ENCODE assay signal across 25 mouse cellular contexts in genomic region chr7:84325570-84326328, GRCm38 (mm10).
DNase-seq lines count a peak whose midpoint lies in the region; ATAC-seq and TF ChIP-seq lines count a peak whose summit lies in the region.
"Had no signal": no experiment of that assay in that cellular context is flagged by ENCODE, and none has a peak within 500 bp of the region (broad histone marks: within the 10 kb centered on the region; RNA-seq: fewer than 3 reads in every experiment).

No protein-coding gene starts in this region.

- ATAC-seq in megakaryocyte, adult 5-6 weeks (ENCODE audit: poor library complexity, severe bottlenecking), result peak; percentile 54
- no peak for ATAC-seq in liver, embryonic 12.5 days
- no peak for ATAC-seq in cerebellum, adult (ENCODE audit: insufficient number of reproducible peaks, low FRiP score, low TSS enrichment)
- ATAC-seq: forebrain, embryonic 13.5 days; intestine, embryonic 15.5 days; midbrain, embryonic 13.5 days; Patski had no signal

- H3K4me3 ChIP-seq in testis, adult 2 months (ENCODE audit: control insufficient read depth, low read depth, low read length), result no peak overlapping the region
- no peak overlapping the region for H3K4me3 ChIP-seq in liver, embryonic 12.5 days
- H3K4me3 ChIP-seq: forebrain, embryonic 13.5 days; hindbrain, embryonic 15.5 days; intestine, embryonic 15.5 days; midbrain, embryonic 13.5 days; neural tube, embryonic 13.5 days had no signal

- peak; percentile 16 for DNase-seq in embryo, embryonic 11 days
- no peak for DNase-seq in embryo, embryonic 10.5 days (ENCODE audit: low spot score)
- no peak for DNase-seq in testis, postnatal 10 days (ENCODE audit: low spot score)
- no peak for DNase-seq in layer of hippocampus, postnatal 36 days
- DNase-seq: adrenal gland, adult 8-10 months; cerebellum, adult 9-11 months; heart, adult 18-20 months; heart, postnatal 36 days; kidney, postnatal 4 days; layer of hippocampus, adult 9-11 months; lung, embryonic 14.5 days; lung, postnatal 4 days; right cerebral cortex, adult 18-20 months; thymus, adult 18-20 months had no signal

- TF ChIP-seq CTCF in testis, adult 2 months (IDR thresholded peaks at IDR 0.05; ENCODE audit: control insufficient read depth, insufficient read depth, insufficient replicate concordance, low read depth, low read length), result no peak

- peak overlapping the region; percentile 11; the same call in 1 of the 2 replicates for H3K27ac ChIP-seq in testis, adult 2 months (ENCODE audit: control insufficient read depth, insufficient read depth, low read depth, low read length)
- no peak overlapping the region for H3K27ac ChIP-seq in liver, embryonic 12.5 days
- H3K27ac ChIP-seq: forebrain, embryonic 13.5 days; hindbrain, embryonic 15.5 days; intestine, embryonic 15.5 days; midbrain, embryonic 13.5 days; neural tube, embryonic 13.5 days had no signal

- no peaks in the 10 kb centered on the region for H3K4me1 ChIP-seq in testis, adult 2 months (ENCODE audit: control insufficient read depth, insufficient read depth, low read length)
- H3K4me1 ChIP-seq in liver, embryonic 12.5 days, result no peaks in the 10 kb centered on the region
- H3K4me1 ChIP-seq: intestine, embryonic 15.5 days had no signal

- no peaks in the 10 kb centered on the region for H3K27me3 ChIP-seq in testis, adult 2 months (ENCODE audit: control insufficient read depth, insufficient read depth, low read length)
- no peaks in the 10 kb centered on the region for H3K27me3 ChIP-seq in liver, embryonic 12.5 days (replicated peaks)
- H3K27me3 ChIP-seq: forebrain, embryonic 13.5 days; hindbrain, embryonic 15.5 days; intestine, embryonic 15.5 days; midbrain, embryonic 13.5 days; neural tube, embryonic 13.5 days; Patski had no signal

- no peaks in the 10 kb centered on the region for H3K9me3 ChIP-seq in liver, embryonic 12.5 days (replicated peaks)
- H3K9me3 ChIP-seq: forebrain, embryonic 13.5 days; hindbrain, embryonic 15.5 days; intestine, embryonic 15.5 days; midbrain, embryonic 13.5 days; neural tube, embryonic 13.5 days had no signal

- H3K9ac ChIP-seq in liver, embryonic 12.5 days, result no peak overlapping the region
- H3K9ac ChIP-seq: forebrain, embryonic 13.5 days; hindbrain, embryonic 15.5 days; intestine, embryonic 15.5 days; lung, embryonic 14.5 days; midbrain, embryonic 13.5 days; neural tube, embryonic 13.5 days had no signal

- TF ChIP-seq POLR2A in testis, adult 2 months (IDR thresholded peaks at IDR 0.05; ENCODE audit: control insufficient read depth, low read depth, low read length), result no peak

- no peaks in the 10 kb centered on the region for H3K36me3 ChIP-seq in testis, adult 2 months (ENCODE audit: control insufficient read depth, insufficient read depth, low read length)
- H3K36me3 ChIP-seq in liver, embryonic 12.5 days, result no peaks in the 10 kb centered on the region
- H3K36me3 ChIP-seq: hindbrain, embryonic 15.5 days; intestine, embryonic 15.5 days had no signal

- WGBS in liver, embryonic 12.5 days (ENCODE audit: insufficient replicate concordance), result 53% methylated on average over 2 of the region's 2 CpGs

- no peak overlapping the region for H3K4me2 ChIP-seq in liver, embryonic 12.5 days
- H3K4me2 ChIP-seq: forebrain, embryonic 13.5 days; hindbrain, embryonic 15.5 days; intestine, embryonic 15.5 days; liver, embryonic 11.5 days; lung, embryonic 14.5 days; midbrain, embryonic 13.5 days; neural tube, embryonic 13.5 days had no signal
